Mouse (Mus musculus): ENCODE measurements at regions not wholly inside any gene's neighbourhood (a gene's known extent, or its start where the extent isn't known, plus 50 kb on each side); places are given as distances from the start of the nearest gene placed in this dataset.

- Histone ChIP-seq H3K9me3 (replicated peaks; ENCODE audit: low read length) (peaks cover 2% of the 10 kb centered on the region), H3K4me2 (ENCODE audit: insufficient read depth, low read depth, poor library complexity, severe bottlenecking) (peak overlapping the region; percentile 2; the same call in 1 of the 2 replicates), H3K36me3 (replicated peaks in 1 of 2; ENCODE audit: control insufficient read depth in 1 of 2, insufficient read depth in 1 of 2, low read length in 1 of 2) (peaks cover 5 to 11% of the 10 kb centered on the region in 2 experiments), H3K27ac (ENCODE audit: insufficient read depth, low read depth) (no peak overlapping the region), H3K4me1 (ENCODE audit: control insufficient read depth in 1 of 2, insufficient read depth in 2 of 2) (peaks cover 36 to 97% of the 10 kb centered on the region in 2 experiments), H3K4me3 (replicated peaks in 1 of 3; ENCODE audit: low read depth in 2 of 3, low read length in 2 of 3, poor library complexity in 1 of 3) (no peak overlapping the region), H3K9ac (ENCODE audit: insufficient read depth, low read depth) (no peak overlapping the region), H3K27me3 (replicated peaks) (no peaks in the 10 kb centered on the region), H3K79me2 (replicated peaks; ENCODE audit: control insufficient read depth, extremely low read depth, insufficient read depth, poor library complexity, severe bottlenecking) (0 out of 2 replicates have a peak, but pooled peaks cover 2% of the 10 kb centered on the region)
- in situ Hi-C loops (cut with MboI; ENCODE audit: low pct_ligation_motif_present, low pct_unique_long_range_greater_than_20kb, low sequenced_read_pairs) (loop anchor here (10.0 kb wide), 1 partner anchor 162 kb away; no protein-coding TSS in a partner anchor), dilution Hi-C loops (cut with MboI; ENCODE audit: extremely low pct_ligation_motif_present, extremely low pct_unique_long_range_greater_than_20kb, low sequenced_read_pairs) (no loop called here)
- no peak for TF ChIP-seq NRF1 (IDR thresholded peaks at IDR 0.05; ENCODE audit: low read depth, low read length)
- peak; percentile 59 for TF ChIP-seq ZNF384 (IDR thresholded peaks at IDR 0.05; ENCODE audit: low read depth, low read length)
- TF ChIP-seq ETS1 (conservative IDR thresholded peaks at IDR 0.05; ENCODE audit: low read depth, low read length): peak; percentile 56
- TF ChIP-seq POLR2A (IDR thresholded peaks at IDR 0.05; ENCODE audit: low read depth, low read length): no peak
- TF ChIP-seq UBTF (IDR thresholded peaks at IDR 0.05; ENCODE audit: low read depth, low read length): no peak
- TF ChIP-seq MAZ (IDR thresholded peaks at IDR 0.05; ENCODE audit: low read depth, low read length): peak; percentile 81
- TF ChIP-seq PAX5 (IDR thresholded peaks at IDR 0.05; ENCODE audit: low read length): no peak
- TF ChIP-seq JUN (IDR thresholded peaks at IDR 0.05; ENCODE audit: insufficient read depth, low read depth, low read length): no peak
- TF ChIP-seq MAFK (IDR thresholded peaks at IDR 0.05; ENCODE audit: insufficient replicate concordance, low read length): peak; percentile 48; the same call in 1 of the 2 replicates
- peak; percentile 78 for TF ChIP-seq RAD21 (IDR thresholded peaks at IDR 0.05; ENCODE audit: low read depth, low read length)
- no peak for TF ChIP-seq ZMIZ1 (IDR thresholded peaks at IDR 0.05; ENCODE audit: low read depth, low read length)
- TF ChIP-seq BHLHE40 (IDR thresholded peaks at IDR 0.05; ENCODE audit: low read depth, low read length): peak; percentile 95
- peak; percentile 66 for TF ChIP-seq MEF2A (IDR thresholded peaks at IDR 0.05; ENCODE audit: borderline replicate concordance, low read depth, low read length)
- no peak for TF ChIP-seq POLR2AphosphoS2 (IDR thresholded peaks at IDR 0.05; ENCODE audit: low read depth, low read length)
- no peak; the same call in 1 of the 2 replicates for TF ChIP-seq USF2 (conservative IDR thresholded peaks at IDR 0.05; ENCODE audit: low read depth, low read length)
- TF ChIP-seq JUND (conservative IDR thresholded peaks at IDR 0.05; ENCODE audit: low read depth, low read length): no peak; the same call in 1 of the 2 replicates
- TF ChIP-seq E2F4 (IDR thresholded peaks at IDR 0.05; ENCODE audit: insufficient replicate concordance, low read depth, low read length): no peak
- TF ChIP-seq CHD2 (IDR thresholded peaks at IDR 0.05; ENCODE audit: low read length): peak; percentile 59; the same call in 1 of the 2 replicates
- TF ChIP-seq SIN3A (IDR thresholded peaks at IDR 0.05; ENCODE audit: low read length): peak; percentile 58; the same call in 1 of the 2 replicates
- peak; percentile 94 for TF ChIP-seq TCF12 (IDR thresholded peaks at IDR 0.05; ENCODE audit: low read depth, low read length)
- peak; percentile 86 to 100 for TF ChIP-seq CTCF (conservative IDR thresholded peaks at IDR 0.05 in 1 of 2, IDR thresholded peaks at IDR 0.05 in 1 of 2; ENCODE audit: low read depth in 2 of 2, low read length in 2 of 2)
- TF ChIP-seq RCOR1 (conservative IDR thresholded peaks at IDR 0.05; ENCODE audit: low read depth, low read length): peak; percentile 76
- TF ChIP-seq ELF1 (IDR thresholded peaks at IDR 0.05; ENCODE audit: low read depth, low read length): 0 out of 2 replicates have a peak, but pooled peaks have one; percentile 32
- TF ChIP-seq USF1 (IDR thresholded peaks at IDR 0.05; ENCODE audit: low read depth, low read length): peak; percentile 66
- TF ChIP-seq HCFC1 (IDR thresholded peaks at IDR 0.05; ENCODE audit: low read depth, low read length): 0 out of 2 replicates have a peak, but pooled peaks have one; percentile 42
- no peak; the same call in none of the 2 replicates for TF ChIP-seq EP300 (IDR thresholded peaks at IDR 0.05; ENCODE audit: low read length)
- TF ChIP-seq MAX (IDR thresholded peaks at IDR 0.05; ENCODE audit: low read length): peak; percentile 98
- TF ChIP-seq ZC3H11A (IDR thresholded peaks at IDR 0.05; ENCODE audit: low read depth, low read length): peak; percentile 35; the same call in 1 of the 2 replicates
- TF ChIP-seq NELFE (IDR thresholded peaks at IDR 0.05; ENCODE audit: low read depth, low read length): peak; percentile 79; the same call in 1 of the 2 replicates
- no peak for TF ChIP-seq GABPA (IDR thresholded peaks at IDR 0.05; ENCODE audit: insufficient replicate concordance, low read depth, low read length)
- TF ChIP-seq KAT2A (IDR thresholded peaks at IDR 0.05; ENCODE audit: insufficient replicate concordance, low read length): no peak
- TF ChIP-seq CHD1 (IDR thresholded peaks at IDR 0.05; ENCODE audit: low read depth, low read length): no peak
- peak; percentile 93 for TF ChIP-seq SMC3 (IDR thresholded peaks at IDR 0.05; ENCODE audit: low read depth, low read length)
- TF ChIP-seq MXI1 (IDR thresholded peaks at IDR 0.05; ENCODE audit: low read depth, low read length): peak; percentile 83
- no peak for TF ChIP-seq TBP (conservative IDR thresholded peaks at IDR 0.05; ENCODE audit: low read depth, low read length)
- no peak for TF ChIP-seq ZKSCAN1 (IDR thresholded peaks at IDR 0.05; ENCODE audit: borderline replicate concordance, low read depth, low read length)
- TF ChIP-seq MYC (IDR thresholded peaks at IDR 0.05; ENCODE audit: low read depth, low read length): peak; percentile 95
- peak; percentile 68 for TF ChIP-seq IRF4 (IDR thresholded peaks at IDR 0.05; ENCODE audit: low read depth, low read length)
- DNase-seq (ENCODE audit: extremely low read depth): peak; percentile 83
Measured at GRCm38 (mm10) chr2:128412352-128412751, 178.7 kb upstream of the Spdye4c start.

Data from CH12.LX (cell line).